In the genomic region with DNA sequence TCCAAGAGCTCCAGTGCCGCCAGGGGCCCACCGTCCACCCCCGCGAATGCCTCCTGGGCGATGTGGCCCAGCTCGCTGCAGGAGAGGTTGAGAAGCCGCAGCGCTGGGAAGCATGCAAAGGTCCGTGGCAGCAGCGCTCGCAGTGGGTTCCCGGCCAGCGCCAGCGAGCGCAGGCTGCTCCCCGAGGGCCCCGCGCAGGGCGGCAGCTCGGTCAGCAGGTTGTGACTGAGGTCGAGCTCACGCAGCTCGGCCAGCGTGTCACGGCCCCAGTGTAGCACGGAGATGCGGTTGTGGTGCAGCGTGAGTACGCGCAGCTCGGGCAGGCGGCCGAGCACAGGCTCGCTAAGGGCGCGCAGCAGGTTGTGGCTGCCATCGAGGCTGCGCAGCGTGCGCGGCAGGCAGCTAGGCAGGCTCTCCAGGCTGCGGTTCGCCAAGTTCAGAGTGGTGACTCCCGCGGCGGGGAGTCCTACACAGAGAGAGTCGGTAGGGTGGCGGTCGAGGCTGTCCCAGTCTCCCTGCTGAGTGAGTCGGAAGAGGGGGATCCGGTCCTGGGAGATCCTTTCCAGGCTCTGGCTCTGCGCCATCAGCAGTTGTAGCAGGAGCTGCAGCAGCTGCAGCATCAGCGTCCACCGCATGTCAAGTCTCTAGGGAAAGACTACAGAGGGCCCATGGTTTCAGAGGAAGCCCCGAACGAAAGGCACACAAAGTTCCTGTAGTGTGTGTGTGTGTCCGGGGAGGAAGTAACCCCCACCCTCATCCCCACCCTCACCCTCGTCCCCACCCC, we compare ENCODE assay signal across 8 mouse cellular contexts. TPM values are rescaled to one million over a fixed set of nuclear protein-coding genes. Genes with fewer than 3 reads are reported as not detected.
DNase-seq lines count a peak whose midpoint lies in the region; ATAC-seq and TF ChIP-seq lines count a peak whose summit lies in the region.

No protein-coding gene starts in this region.

- no peaks in the 10 kb centered on the region for H3K27me3 ChIP-seq in cerebellum, adult 2 months (ENCODE audit: control insufficient read depth, insufficient read depth, low read length)
- no peaks in the 10 kb centered on the region for H3K27me3 ChIP-seq in thymus, adult 2 months (ENCODE audit: control insufficient read depth, insufficient read depth, low read length)
- H3K27me3 ChIP-seq in kidney, embryonic 15.5 days: peaks cover 37% of the 10 kb centered on the region
- peaks cover 11% of the 10 kb centered on the region; the same call in 1 of the 2 replicates for H3K27me3 ChIP-seq in stomach, postnatal 0 days (ENCODE audit: control insufficient read depth, insufficient read depth, low read length)

- no peaks in the 10 kb centered on the region for H3K4me1 ChIP-seq in cerebellum, adult 2 months (ENCODE audit: control insufficient read depth, insufficient read depth, low read length)
- H3K4me1 ChIP-seq in thymus, adult 2 months (replicated peaks; ENCODE audit: control insufficient read depth, insufficient read depth, low read length): peaks cover 3% of the 10 kb centered on the region
- peaks cover 33% of the 10 kb centered on the region for H3K4me1 ChIP-seq in kidney, embryonic 15.5 days
- H3K4me1 ChIP-seq in stomach, postnatal 0 days (replicated peaks; ENCODE audit: control insufficient read depth, insufficient read depth): peaks cover 6% of the 10 kb centered on the region; the same call in 1 of the 2 replicates

- peak; percentile 83 for ATAC-seq in kidney, embryonic 15.5 days (replicated peaks; ENCODE audit: low FRiP score)
- peak; percentile 38; the same call in 1 of the 2 replicates for ATAC-seq in megakaryocyte-erythroid progenitor cell, adult 5-6 weeks (replicated peaks; ENCODE audit: low FRiP score, low TSS enrichment, poor library complexity, severe bottlenecking)
- ATAC-seq in stomach, postnatal 0 days (ENCODE audit: low FRiP score, low TSS enrichment): peak; percentile 56; the same call in 1 of the 2 replicates

- no peak for TF ChIP-seq EP300 in stomach, postnatal 0 days (optimal IDR thresholded peaks at IDR 0.05)

- under 1% methylated on average over 58 of the region's 58 CpGs for WGBS in cerebellum, adult 2 months
- under 1% methylated on average over 58 of the region's 58 CpGs for WGBS in thymus, adult 2 months
- WGBS in kidney, embryonic 15.5 days: under 1% methylated on average over 55 of the region's 58 CpGs
- 1% methylated on average over 58 of the region's 58 CpGs for WGBS in stomach, postnatal 0 days

- no peaks in the 10 kb centered on the region for H3K36me3 ChIP-seq in thymus, adult 2 months (ENCODE audit: control insufficient read depth, insufficient read depth, low read length)
- H3K36me3 ChIP-seq in kidney, embryonic 15.5 days: no peaks in the 10 kb centered on the region
- H3K36me3 ChIP-seq in stomach, postnatal 0 days (ENCODE audit: control insufficient read depth, insufficient read depth, low read length): no peaks in the 10 kb centered on the region

- no peak for TF ChIP-seq CTCF in cerebellum, adult 2 months (IDR thresholded peaks at IDR 0.05; ENCODE audit: borderline replicate concordance, insufficient read depth, low read depth, low read length)
- 0 out of 2 replicates have a peak, but pooled peaks have one; percentile 12 for TF ChIP-seq CTCF in thymus, adult 2 months (IDR thresholded peaks at IDR 0.05; ENCODE audit: borderline replicate concordance, control insufficient read depth, extremely low read depth, insufficient read depth, low read length, poor library complexity)
- no peak for TF ChIP-seq CTCF in stomach, postnatal 0 days (IDR thresholded peaks at IDR 0.05; ENCODE audit: low read depth)

- H3K27ac ChIP-seq in cerebellum, adult 2 months (ENCODE audit: insufficient read depth, low read length): no peak overlapping the region
- no peak overlapping the region for H3K27ac ChIP-seq in thymus, adult 2 months (ENCODE audit: control insufficient read depth, insufficient read depth, low read length)
- no peak overlapping the region for H3K27ac ChIP-seq in kidney, embryonic 15.5 days
- no peak overlapping the region for H3K27ac ChIP-seq in stomach, postnatal 0 days (replicated peaks)

- H3K4me3 ChIP-seq in cerebellum, adult 2 months (replicated peaks; ENCODE audit: insufficient read depth, low read depth, low read length): peak overlapping the region; percentile 49
- H3K4me3 ChIP-seq in thymus, adult 2 months (ENCODE audit: control insufficient read depth, insufficient read depth, low read length): peak overlapping the region; percentile 45
- peak overlapping the region; percentile 55 for H3K4me3 ChIP-seq in kidney, embryonic 15.5 days (replicated peaks)
- peak overlapping the region; percentile 43 for H3K4me3 ChIP-seq in stomach, postnatal 0 days (ENCODE audit: low read depth, low read length)

- no peak for TF ChIP-seq POLR2A in cerebellum, adult 2 months (IDR thresholded peaks at IDR 0.05; ENCODE audit: borderline replicate concordance, insufficient read depth, low read length)
- TF ChIP-seq POLR2A in thymus, adult 2 months (IDR thresholded peaks at IDR 0.05; ENCODE audit: control insufficient read depth, extremely low read depth, insufficient read depth, low read length, poor library complexity): no peak

- H3K9ac ChIP-seq in kidney, embryonic 15.5 days: peak overlapping the region; percentile 21; the same call in 1 of the 2 replicates
- H3K9ac ChIP-seq in stomach, postnatal 0 days (ENCODE audit: low read length): no peak overlapping the region

- H3K9me3 ChIP-seq in kidney, embryonic 15.5 days (replicated peaks): no peaks in the 10 kb centered on the region
- no peaks in the 10 kb centered on the region for H3K9me3 ChIP-seq in stomach, postnatal 0 days (ENCODE audit: control insufficient read depth, low read length)

- DNase-seq in cerebellum, adult 2 months: peak in 1 of 2 experiments; percentile 28
- DNase-seq in cerebellum, adult 9-10 months: no peak
- DNase-seq in thymus, adult 2 months: peak; percentile 8
- DNase-seq in thymus, postnatal 10 days (ENCODE audit: low spot score in 2 of 2): no peak
- peak; percentile 38 for DNase-seq in forelimb bud, embryonic 11.5 days (ENCODE audit: low read depth, low spot score)
- DNase-seq in stomach, postnatal 0 days (ENCODE audit: low spot score): peak; percentile 51

- H3K4me2 ChIP-seq in kidney, embryonic 15.5 days: peak overlapping the region; percentile 98
- H3K4me2 ChIP-seq in stomach, postnatal 0 days (replicated peaks; ENCODE audit: low read depth): peak overlapping the region; percentile 85

RNA-seq across cellular contexts. Expression of gene Lrrn4, which starts 1.2 kb away (rescaled TPM):
- 0.14 and 0.23 TPM in 2 replicates for polyA plus RNA-seq in cerebellum, adult 2 months (2012; rRNA removed)
- polyA plus RNA-seq in thymus, adult 2 months (2012; rRNA removed): 7.4 and 12.7 TPM in 2 replicates
- polyA plus RNA-seq in kidney, embryonic 15.5 days (2015; fragmentation: Nextera tagmentation; extraction: Ambion mirVana): 1.3 and 2.3 TPM in 2 replicates
- not detected in 2 replicates for total RNA-seq in megakaryocyte-erythroid progenitor cell, adult 5-6 weeks (2014; fragmentation: Nextera tagmentation)
- not detected in 2 replicates for total RNA-seq in megakaryocyte-erythroid progenitor cell, adult 5-6 weeks (2017)
- polyA plus RNA-seq in stomach, postnatal 0 days (2015; fragmentation: Nextera tagmentation; extraction: Ambion mirVana): 5.9 and 8.5 TPM in 2 replicates

RNA-seq across cellular contexts. Expression of gene Crls1, which starts 33.0 kb away (rescaled TPM):
- polyA plus RNA-seq in cerebellum, adult 2 months (2012; rRNA removed): 24.4 and 26.0 TPM in 2 replicates
- 29.3 and 44.0 TPM in 2 replicates for polyA plus RNA-seq in thymus, adult 2 months (2012; rRNA removed)
- 11.2 and 16.5 TPM in 2 replicates for polyA plus RNA-seq in kidney, embryonic 15.5 days (2015; fragmentation: Nextera tagmentation; extraction: Ambion mirVana)
- total RNA-seq in megakaryocyte-erythroid progenitor cell, adult 5-6 weeks (2014; fragmentation: Nextera tagmentation): 26.1 and 28.3 TPM in 2 replicates
- total RNA-seq in megakaryocyte-erythroid progenitor cell, adult 5-6 weeks (2017): 45.2 and 49.1 TPM in 2 replicates
- 24.3 and 27.8 TPM in 2 replicates for polyA plus RNA-seq in stomach, postnatal 0 days (2015; fragmentation: Nextera tagmentation; extraction: Ambion mirVana)

Comparison
In these comparisons a context has a peak if more than half of its experiments do, and no peak if none do; other contexts are left out.
1. DNase-seq: peak in thymus, adult 2 months (single experiment), forelimb bud, embryonic 11.5 days (single experiment) and stomach, postnatal 0 days (single experiment); none in cerebellum, adult 9-10 months (single experiment) and thymus, postnatal 10 days (0 of 2).
2. Peak in every context shown above with its lines, with median percentiles within 50 percentile points of each other: H3K4me3 ChIP-seq and ATAC-seq.